Mouse (Mus musculus): ENCODE results near the gene Loxl1.

The Loxl1 gene

GRCm38 (mm10) chr9:58312944-58313359, at the start of gene Loxl1:
Loxl1 (minus strand) TSS chr9:58313186.
- DNase-seq (ENCODE audit: low read depth): no peak

GRCm38 (mm10) chr9:58361956-58362355, 49.0 kb upstream of the Loxl1 start:
- DNase-seq (ENCODE audit: low read depth): no peak

GRCm38 (mm10) chr9:58361373-58361772, 48.4 kb upstream of the Loxl1 start:
- no peak for DNase-seq (ENCODE audit: low read depth)

- DNase-seq (ENCODE audit: low read depth): no peak
Measured at GRCm38 (mm10) chr9:58355262-58356050, 42.5 kb upstream of the Loxl1 start.

- no peak for DNase-seq (ENCODE audit: low read depth)
Measured at GRCm38 (mm10) chr9:58354701-58355100, 41.7 kb upstream of the Loxl1 start.

- DNase-seq (ENCODE audit: low read depth): no peak
Measured at GRCm38 (mm10) chr9:58353224-58353623, 40.2 kb upstream of the Loxl1 start.

GRCm38 (mm10) chr9:58347795-58348194, 34.8 kb upstream of the Loxl1 start:
- no peak for DNase-seq (ENCODE audit: low read depth)

- no peak for DNase-seq (ENCODE audit: low read depth)
Measured at GRCm38 (mm10) chr9:58346498-58346897, 33.5 kb upstream of the Loxl1 start.

- no peak for DNase-seq (ENCODE audit: low read depth)
Measured at GRCm38 (mm10) chr9:58345963-58346362, 33.0 kb upstream of the Loxl1 start.

GRCm38 (mm10) chr9:58341795-58342194, 28.8 kb upstream of the Loxl1 start:
- DNase-seq (ENCODE audit: low read depth): no peak

GRCm38 (mm10) chr9:58336650-58337281, 23.8 kb upstream of the Loxl1 start:
- no peak for DNase-seq (ENCODE audit: low read depth)

- DNase-seq (ENCODE audit: low read depth): no peak
Measured at GRCm38 (mm10) chr9:58331276-58331675, 18.3 kb upstream of the Loxl1 start.

GRCm38 (mm10) chr9:58330293-58330692, 17.3 kb upstream of the Loxl1 start:
- DNase-seq (ENCODE audit: low read depth): no peak

- DNase-seq (ENCODE audit: low read depth): no peak
Measured at GRCm38 (mm10) chr9:58327382-58327781, 14.4 kb upstream of the Loxl1 start.

- no peak for DNase-seq (ENCODE audit: low read depth)
Measured at GRCm38 (mm10) chr9:58326477-58327180, 13.6 kb upstream of the Loxl1 start.

- DNase-seq (ENCODE audit: low read depth): no peak
Measured at GRCm38 (mm10) chr9:58321681-58322080, 8.7 kb upstream of the Loxl1 start.

- no peak for DNase-seq (ENCODE audit: low read depth)
Measured at GRCm38 (mm10) chr9:58318317-58318716, 5.3 kb upstream of the Loxl1 start.

GRCm38 (mm10) chr9:58317381-58317780, 4.4 kb upstream of the Loxl1 start:
- DNase-seq (ENCODE audit: low read depth): no peak

- DNase-seq (ENCODE audit: low read depth): no peak
Measured at GRCm38 (mm10) chr9:58316784-58317183, 3.8 kb upstream of the Loxl1 start.

GRCm38 (mm10) chr9:58315850-58316249, 2.9 kb upstream of the Loxl1 start:
- DNase-seq (ENCODE audit: low read depth): no peak

- DNase-seq (ENCODE audit: low read depth): no peak
Measured at GRCm38 (mm10) chr9:58314682-58315360, 1.8 kb upstream of the Loxl1 start.

GRCm38 (mm10) chr9:58312196-58312943, 616 bp downstream of the Loxl1 start:
- DNase-seq (ENCODE audit: low read depth): no peak

All from c-Kit-positive CD71-negative TER-119-negative erythroid progenitor cells, embryonic 14.5 days (primary cell).